Mouse (Mus musculus): Measurements from ENCODE around the gene Hhex. TPM values are rescaled to one million over a fixed set of nuclear protein-coding genes. Genes with fewer than 3 reads are reported as not detected.

The Hhex gene
- polyA plus RNA-seq, 1 experiment from 2014 or later: 6.9 TPM

GRCm38 (mm10) chr19:37466403-37466802 is 31.8 kb downstream of the Hhex start:
- no peak for DNase-seq (ENCODE audit: low spot score)
- Histone ChIP-seq H3K4me1 (0 out of 2 replicates have a peak, but pooled peaks cover 3% of the 10 kb centered on the region), H3K9me3 (replicated peaks) (no peaks in the 10 kb centered on the region), H3K27me3 (ENCODE audit: low read depth, poor library complexity, severe bottlenecking) (no peaks in the 10 kb centered on the region), H3K27ac (replicated peaks) (no peak overlapping the region), H3K4me3 (no peak overlapping the region), H3K36me3 (no peaks in the 10 kb centered on the region)
- 82% methylated on average over 3 of the region's 3 CpGs for WGBS

DNA sequence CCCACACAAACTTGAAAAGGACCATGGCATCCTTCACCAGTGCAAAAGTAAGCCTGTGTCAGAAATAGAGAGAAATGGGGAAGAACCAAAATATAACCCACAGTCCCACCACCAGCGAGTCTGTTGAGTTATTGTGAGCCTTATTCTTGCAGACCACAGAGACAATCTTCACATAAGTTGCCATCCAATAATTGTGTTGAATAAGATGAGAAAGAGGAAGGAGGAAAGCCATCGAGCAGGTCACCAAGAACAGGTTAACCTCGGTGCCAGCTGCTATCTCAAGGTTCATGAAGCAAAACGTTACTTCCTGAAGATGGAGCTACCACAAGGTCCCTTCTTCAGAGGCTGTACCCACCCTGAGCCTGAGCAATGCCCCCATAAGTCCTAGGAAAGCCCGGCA is 32.4 kb downstream of the Hhex start:
- Histone ChIP-seq H3K27me3 (ENCODE audit: low read depth, poor library complexity, severe bottlenecking) (no peaks in the 10 kb centered on the region), H3K36me3 (no peaks in the 10 kb centered on the region), H3K4me1 (0 out of 2 replicates have a peak, but pooled peaks cover 3% of the 10 kb centered on the region), H3K4me3 (no peak overlapping the region), H3K9me3 (replicated peaks) (no peaks in the 10 kb centered on the region), H3K27ac (replicated peaks) (no peak overlapping the region)
- no peak for DNase-seq (ENCODE audit: low spot score)
- WGBS: 86% methylated on average over 5 of the region's 5 CpGs

- H3K27ac ChIP-seq (replicated peaks): no peak overlapping the region
- no peak overlapping the region for H3K4me3 ChIP-seq
- no peak for DNase-seq (ENCODE audit: low spot score)
- WGBS: 73% methylated on average over 6 of the region's 6 CpGs
- no peaks in the 10 kb centered on the region for H3K27me3 ChIP-seq (ENCODE audit: low read depth, poor library complexity, severe bottlenecking)
- no peaks in the 10 kb centered on the region for H3K36me3 ChIP-seq
- peaks cover 6% of the 10 kb centered on the region; the same call in 1 of the 2 replicates for H3K4me1 ChIP-seq
- no peaks in the 10 kb centered on the region for H3K9me3 ChIP-seq (replicated peaks)
These were observed 34.4 kb downstream of the Hhex start for GRCm38 (mm10) chr19:37468841-37469566.

GRCm38 (mm10) chr19:37471680-37472079 is 37.1 kb downstream of the Hhex start:
- no peaks in the 10 kb centered on the region for H3K27me3 ChIP-seq (ENCODE audit: low read depth, poor library complexity, severe bottlenecking)
- 88% methylated on average over 4 of the region's 4 CpGs for WGBS

DNA sequence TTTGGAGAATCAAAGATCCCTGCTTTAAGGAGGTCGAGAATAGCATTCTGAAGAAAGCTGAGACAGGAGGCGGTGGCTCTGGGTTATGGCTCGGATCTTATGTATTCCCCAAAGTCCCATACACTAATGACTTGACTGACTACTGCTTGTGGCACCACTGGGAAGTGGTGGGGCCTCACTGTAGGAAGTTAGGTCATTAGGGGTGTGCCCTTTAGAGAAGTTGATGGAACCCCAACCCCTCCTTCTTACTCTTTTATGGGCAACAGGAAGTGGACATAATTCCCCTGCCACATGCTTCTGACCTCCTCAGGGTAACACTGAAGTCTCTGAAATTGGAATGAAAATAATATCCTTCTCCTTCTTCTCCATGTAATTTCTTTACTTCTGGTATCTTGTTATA is 38.0 kb downstream of the Hhex start:
- no peak for DNase-seq (ENCODE audit: low spot score)
- H3K27me3 ChIP-seq (ENCODE audit: low read depth, poor library complexity, severe bottlenecking): no peaks in the 10 kb centered on the region
- H3K4me1 ChIP-seq: peaks cover 3% of the 10 kb centered on the region; the same call in 1 of the 2 replicates
- H3K36me3 ChIP-seq: no peaks in the 10 kb centered on the region
- WGBS: 80% methylated on average over 3 of the region's 3 CpGs
- no peak overlapping the region for H3K27ac ChIP-seq (replicated peaks)
- H3K4me3 ChIP-seq: no peak overlapping the region
- H3K9me3 ChIP-seq (replicated peaks): no peaks in the 10 kb centered on the region

More at GRCm38 (mm10) chr19:37471680-37472079, 37.1 kb downstream of the Hhex start:
- peaks cover 3% of the 10 kb centered on the region; the same call in 1 of the 2 replicates for H3K4me1 ChIP-seq
- H3K27ac ChIP-seq (replicated peaks): no peak overlapping the region
- no peaks in the 10 kb centered on the region for H3K9me3 ChIP-seq (replicated peaks)
- H3K36me3 ChIP-seq: no peaks in the 10 kb centered on the region
- DNase-seq (ENCODE audit: low spot score): no peak
- no peak overlapping the region for H3K4me3 ChIP-seq

- H3K27ac ChIP-seq (replicated peaks): no peak overlapping the region
- H3K36me3 ChIP-seq: no peaks in the 10 kb centered on the region
- no peaks in the 10 kb centered on the region for H3K4me1 ChIP-seq
- H3K4me3 ChIP-seq: no peak overlapping the region
- WGBS: 84% methylated on average over 8 of the region's 8 CpGs
- no peak for DNase-seq (ENCODE audit: low spot score)
- H3K27me3 ChIP-seq (ENCODE audit: low read depth, poor library complexity, severe bottlenecking): no peaks in the 10 kb centered on the region
- H3K9me3 ChIP-seq (replicated peaks): no peaks in the 10 kb centered on the region
These were observed 47.1 kb downstream of the Hhex start for GRCm38 (mm10) chr19:37481704-37482103.

DNA sequence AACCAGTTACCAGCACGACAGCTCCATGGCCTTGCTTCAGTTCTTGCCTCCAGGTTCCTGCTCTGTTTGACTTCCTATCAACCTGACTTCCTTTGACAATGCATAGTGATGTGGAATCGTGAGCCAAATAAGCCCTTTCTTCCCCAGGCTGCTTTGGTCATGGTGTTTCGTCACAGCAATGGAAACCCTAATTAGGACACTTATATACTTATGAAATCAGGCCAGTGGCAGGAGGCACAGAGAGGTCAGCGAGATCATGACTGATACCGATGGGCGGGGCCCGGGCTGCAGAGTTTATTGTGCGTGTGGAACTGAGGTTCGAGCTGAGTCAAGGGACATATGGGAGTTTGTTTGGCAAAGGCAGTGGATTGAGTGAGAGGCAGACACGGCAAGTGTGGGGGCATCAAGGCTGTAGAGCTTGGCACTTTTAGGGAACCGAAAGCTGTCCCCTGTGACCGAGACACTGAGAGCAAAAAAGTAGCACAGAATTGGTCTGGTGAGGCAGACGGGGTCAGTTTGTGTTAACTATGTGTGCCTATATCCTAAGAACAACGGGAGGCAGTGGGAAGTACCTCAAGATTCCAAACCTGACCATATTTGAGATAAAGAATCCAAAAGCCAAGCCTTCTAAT is 48.1 kb downstream of the Hhex start:
- Histone ChIP-seq H3K4me3 (no peak overlapping the region), H3K27me3 (ENCODE audit: low read depth, poor library complexity, severe bottlenecking) (no peaks in the 10 kb centered on the region), H3K9me3 (replicated peaks) (no peaks in the 10 kb centered on the region), H3K4me1 (no peaks in the 10 kb centered on the region), H3K36me3 (no peaks in the 10 kb centered on the region), H3K27ac (replicated peaks) (no peak overlapping the region)
- 89% methylated on average over 14 of the region's 14 CpGs for WGBS
- no peak for DNase-seq (ENCODE audit: low spot score)

- no peaks in the 10 kb centered on the region for H3K4me1 ChIP-seq
- no peak overlapping the region for H3K4me3 ChIP-seq
- H3K27ac ChIP-seq (replicated peaks): no peak overlapping the region
- no peaks in the 10 kb centered on the region for H3K36me3 ChIP-seq
- no peak for DNase-seq (ENCODE audit: low spot score)
- no peaks in the 10 kb centered on the region for H3K27me3 ChIP-seq (ENCODE audit: low read depth, poor library complexity, severe bottlenecking)
- 91% methylated on average over 6 of the region's 6 CpGs for WGBS
- no peaks in the 10 kb centered on the region for H3K9me3 ChIP-seq (replicated peaks)
These were observed 50.2 kb downstream of the Hhex start for GRCm38 (mm10) chr19:37484787-37485186.

DNA sequence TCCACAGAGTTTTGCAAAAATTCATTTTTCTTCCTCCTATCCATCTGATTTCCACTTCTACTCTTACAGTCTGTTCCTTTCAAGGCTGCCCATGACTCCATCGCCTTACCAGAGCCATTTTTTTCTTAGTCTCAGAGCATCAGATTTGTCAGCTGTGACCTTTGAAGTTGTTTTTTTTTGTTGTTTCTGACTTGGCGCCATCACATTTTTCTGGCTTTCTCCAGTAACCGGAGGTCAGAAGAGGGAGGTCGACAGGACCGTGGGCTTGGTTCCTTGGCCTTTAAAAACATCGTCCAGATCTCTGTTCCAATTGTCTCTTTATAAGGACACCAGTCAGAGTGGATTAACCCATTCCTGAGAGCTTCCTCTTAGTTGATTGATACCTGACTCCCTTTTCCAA is 52.2 kb downstream of the Hhex start:
- H3K9me3 ChIP-seq (replicated peaks): no peaks in the 10 kb centered on the region

DNA sequence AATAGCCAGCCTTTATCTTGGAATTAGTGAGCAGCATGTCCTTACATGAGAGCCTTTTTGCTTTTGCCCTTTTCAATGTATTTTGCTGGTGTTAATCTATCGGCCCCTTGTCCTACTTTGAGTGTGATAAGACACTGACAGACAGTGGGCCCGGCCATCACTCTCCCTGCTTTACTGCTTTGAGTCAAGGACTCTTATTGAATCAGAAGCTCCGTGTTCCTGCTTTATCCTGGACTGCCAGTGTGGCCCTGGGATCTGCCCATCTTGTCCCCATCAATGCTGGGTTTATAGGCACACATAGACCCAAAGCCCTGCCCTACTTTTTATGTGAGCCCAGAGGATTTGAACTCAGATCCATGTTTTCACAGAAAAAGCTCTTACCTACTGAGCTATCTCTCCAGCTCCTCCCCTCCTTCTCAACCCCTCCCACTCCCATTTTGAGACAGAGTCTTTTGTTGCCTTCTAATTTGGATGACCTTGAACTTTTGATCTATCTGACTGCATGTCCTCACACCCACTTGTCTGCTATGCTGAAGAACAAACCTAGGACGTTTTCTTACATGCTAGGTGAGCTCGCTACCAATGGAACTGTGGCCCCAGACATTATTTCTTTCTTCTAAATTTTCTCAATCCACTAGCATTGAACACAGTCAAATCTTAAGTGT is 53.3 kb downstream of the Hhex start:
- no peak overlapping the region for H3K4me3 ChIP-seq
- H3K27me3 ChIP-seq (ENCODE audit: low read depth, poor library complexity, severe bottlenecking): no peaks in the 10 kb centered on the region
- no peaks in the 10 kb centered on the region for H3K4me1 ChIP-seq
- H3K36me3 ChIP-seq: no peaks in the 10 kb centered on the region
- 92% methylated on average over 5 of the region's 5 CpGs for WGBS
- no peak for DNase-seq (ENCODE audit: low spot score)
- no peak overlapping the region for H3K27ac ChIP-seq (replicated peaks)
- no peaks in the 10 kb centered on the region for H3K9me3 ChIP-seq (replicated peaks)

More for the DNA sequence above, 52.2 kb downstream of the Hhex start:
- H3K4me3 ChIP-seq: no peak overlapping the region
- no peaks in the 10 kb centered on the region for H3K4me1 ChIP-seq
- no peaks in the 10 kb centered on the region for H3K36me3 ChIP-seq
- DNase-seq (ENCODE audit: low spot score): no peak
- 87% methylated on average over 6 of the region's 6 CpGs for WGBS
- no peak overlapping the region for H3K27ac ChIP-seq (replicated peaks)
- no peaks in the 10 kb centered on the region for H3K27me3 ChIP-seq (ENCODE audit: low read depth, poor library complexity, severe bottlenecking)

GRCm38 (mm10) chr19:37488608-37489262 is 54.1 kb downstream of the Hhex start:
- no peak overlapping the region for H3K4me3 ChIP-seq
- H3K9me3 ChIP-seq (replicated peaks): no peaks in the 10 kb centered on the region
- H3K27ac ChIP-seq (replicated peaks): no peak overlapping the region
- H3K36me3 ChIP-seq: no peaks in the 10 kb centered on the region
- H3K4me1 ChIP-seq: no peaks in the 10 kb centered on the region
- no peaks in the 10 kb centered on the region for H3K27me3 ChIP-seq (ENCODE audit: low read depth, poor library complexity, severe bottlenecking)
- DNase-seq (ENCODE audit: low spot score): no peak
- WGBS: 70% methylated on average over 7 of the region's 7 CpGs
